Mouse (Mus musculus) cerebellum, adult 2 months (tissue): ENCODE measurements around the gene Hsd11b1. TPM values are rescaled to one million over a fixed set of nuclear protein-coding genes. Genes with fewer than 3 reads are reported as not detected.

Source experiments
- DNase-seq, 2 experiments: peaks; one replicate each; pipeline ENCODE4 v3.0.0; 2021
- H3K27ac ChIP-seq: fragments of 200-500 bp; 2 replicates; pipeline ENCODE4 v1.5.1; 2012; ENCODE audit warnings: low read length, control low read depth, inconsistent platforms; ENCODE audit not compliant: insufficient read depth
- H3K27me3 ChIP-seq: fragments of 200-500 bp; 2 replicates; pipeline ENCODE4 v1.6.1; 2012; ENCODE audit warnings: inconsistent platforms, mild to moderate bottlenecking, low read length, moderate library complexity; ENCODE audit not compliant: control insufficient read depth, insufficient read depth
- H3K4me1 ChIP-seq: fragments of 200-500 bp; 2 replicates; pipeline ENCODE4 v1.6.1; 2011; ENCODE audit warnings: low read length; ENCODE audit not compliant: control insufficient read depth, insufficient read depth
- H3K4me3 ChIP-seq: fragments of 200-500 bp; replicated peaks from 2 replicates; pipeline ENCODE3; 2011; ENCODE audit warnings: mild to moderate bottlenecking, low read depth, low read length, control low read depth; ENCODE audit not compliant: insufficient read depth
- CTCF ChIP-seq: fragments of 200-500 bp; IDR thresholded peaks from 2 replicates; pipeline ENCODE4 v1.5.1; 2011; ENCODE audit warnings: low read depth, mild to moderate bottlenecking, control low read depth, low read length, moderate library complexity, borderline replicate concordance; ENCODE audit not compliant: insufficient read depth
- POLR2A ChIP-seq: fragments of 200-500 bp; IDR thresholded peaks from 2 replicates; pipeline ENCODE4 v1.6.1; 2011; ENCODE audit warnings: low read length, control low read depth, borderline replicate concordance; ENCODE audit not compliant: insufficient read depth
- WGBS: fragments of 180-500 bp; shearing (Covaris S2); methylation state at CpG from one replicate; pipeline ENCODE4 v1.1.7; 2018; 5-methylcytosine and 5-hydroxymethylcytosine counted together
- polyA plus RNA-seq: library from polyadenylated mRNA; depleted of rRNA; stranded (reverse); fragments of >200 nt; gene quantifications from 2 replicates; pipeline ENCODE4 v1.2.3, GENCODE M21; 2012; rRNA removed

The Hsd11b1 gene
- polyA plus RNA-seq: 94.8 and 95.6 TPM in 2 replicates

- Histone ChIP-seq H3K4me3 (no peak within 1 kb of the TSS), H3K4me1 (no peaks in the 10 kb centered on the region; the same call in 1 of the 2 replicates), H3K27me3 (no peaks in the 10 kb centered on the region), H3K27ac (no peak within 1 kb of the TSS)
- WGBS: 50% methylated on average over 5 of the region's 5 CpGs
- TF ChIP-seq POLR2A: no peak
- no peak for TF ChIP-seq CTCF
- DNase-seq: no peak
Measured at GRCm38 (mm10) chr1:193263955-193264598, at the start of gene Hsd11b1. TSS of gene Hsd11b1 (minus strand) at chr1:193264075.

- peaks cover 26% of the 10 kb centered on the region for H3K4me1 ChIP-seq
- no peaks in the 10 kb centered on the region for H3K27me3 ChIP-seq
- TF ChIP-seq CTCF (no peak), POLR2A (no peak)
- no peak overlapping the region for H3K27ac ChIP-seq
- no peak for DNase-seq
- no peak overlapping the region for H3K4me3 ChIP-seq
- 75% methylated on average over 1 of the region's 1 CpGs for WGBS
Measured at GRCm38 (mm10) chr1:193311596-193311995, 47.7 kb upstream of the Hsd11b1 start.

DNA sequence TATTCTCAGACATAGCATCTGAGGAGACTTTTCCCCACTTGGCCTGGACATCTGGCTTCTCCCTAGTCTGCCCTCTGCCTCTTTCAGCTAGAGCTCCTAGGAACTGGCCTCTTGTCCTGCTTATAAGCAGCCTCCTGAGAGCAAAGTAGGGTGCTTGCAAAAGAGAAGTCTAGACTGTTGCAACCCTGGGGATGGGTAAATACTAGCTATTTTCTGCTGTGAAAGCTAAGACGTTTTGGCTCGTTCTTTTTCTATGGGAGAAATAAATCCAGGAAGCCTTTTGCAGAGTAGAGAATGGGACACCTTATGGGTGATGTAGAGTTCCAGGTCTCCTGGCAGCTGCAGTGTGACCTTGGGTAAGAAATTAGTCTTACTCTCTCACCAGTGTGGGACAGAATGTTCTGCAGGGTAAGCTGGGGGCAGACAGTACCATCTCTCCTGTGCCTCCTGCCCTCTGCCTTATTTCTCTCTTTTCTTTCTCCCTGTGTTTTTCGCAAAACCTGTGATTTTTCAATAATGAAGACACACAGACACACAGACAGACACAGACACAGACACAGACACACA, 46.7 kb upstream of the Hsd11b1 start:
- H3K27me3 ChIP-seq: no peaks in the 10 kb centered on the region
- no peak overlapping the region for H3K4me3 ChIP-seq
- 88% methylated on average over 3 of the region's 3 CpGs for WGBS
- peaks cover 26% of the 10 kb centered on the region for H3K4me1 ChIP-seq
- no peak for TF ChIP-seq POLR2A
- TF ChIP-seq CTCF: no peak
- no peak for DNase-seq
- no peak overlapping the region for H3K27ac ChIP-seq

- WGBS: 59% methylated on average over 1 of the region's 1 CpGs
- DNase-seq: no peak
- TF ChIP-seq POLR2A: no peak
- no peak for TF ChIP-seq CTCF
- no peak overlapping the region for H3K27ac ChIP-seq
- H3K4me3 ChIP-seq: no peak overlapping the region
- H3K27me3 ChIP-seq: no peaks in the 10 kb centered on the region
- H3K4me1 ChIP-seq: peaks cover 24% of the 10 kb centered on the region
Measured at GRCm38 (mm10) chr1:193309785-193310518, 46.1 kb upstream of the Hsd11b1 start.

DNA sequence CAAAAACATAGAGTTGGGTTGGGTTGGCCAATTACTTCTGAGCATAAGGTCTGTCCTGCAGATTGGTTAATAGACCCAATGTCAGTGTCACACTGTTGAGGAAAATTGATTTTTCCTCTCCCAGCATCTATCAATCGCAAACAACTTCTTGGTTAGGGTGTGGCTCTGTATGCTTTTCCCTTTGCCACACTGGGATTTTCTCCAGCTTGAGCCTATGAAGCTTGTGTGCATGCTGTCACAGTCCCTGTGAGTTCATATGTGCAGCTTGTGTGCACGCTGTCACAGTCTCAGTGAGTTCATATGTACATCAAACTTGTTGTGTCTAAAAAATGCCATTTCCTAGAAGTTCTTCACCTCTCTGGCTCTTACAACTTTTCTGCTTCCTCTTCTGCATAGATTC, 43.0 kb upstream of the Hsd11b1 start:
- TF ChIP-seq CTCF: no peak
- TF ChIP-seq POLR2A: no peak
- Histone ChIP-seq H3K4me1 (peaks cover 34% of the 10 kb centered on the region), H3K27ac (peak overlapping the region; percentile 33; the same call in 1 of the 2 replicates), H3K27me3 (no peaks in the 10 kb centered on the region), H3K4me3 (no peak overlapping the region)
- no peak for DNase-seq
- 86% methylated on average over 2 of the region's 2 CpGs for WGBS

DNA sequence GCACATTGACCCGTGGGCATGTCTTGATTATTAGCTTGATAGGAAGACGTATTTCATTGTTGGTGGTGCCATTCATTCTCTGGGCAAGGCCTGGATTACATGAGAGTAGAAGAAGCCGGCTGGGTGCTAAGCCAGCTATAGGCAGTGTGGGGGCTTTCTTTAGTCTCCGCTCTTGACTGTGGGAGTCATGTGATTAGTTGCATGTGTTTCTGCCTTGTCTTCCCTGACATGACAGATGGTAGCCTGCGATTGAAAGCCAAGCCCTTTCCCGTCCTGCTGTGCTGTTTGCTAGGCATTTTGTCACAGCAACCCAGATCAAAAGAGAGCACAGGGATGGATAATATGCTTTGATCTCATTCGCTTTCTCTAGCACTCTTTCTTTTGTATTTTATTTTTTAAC, 41.5 kb upstream of the Hsd11b1 start:
- peak overlapping the region; percentile 89 for H3K27ac ChIP-seq
- peak; percentile 77 to 89 for DNase-seq
- no peak overlapping the region for H3K4me3 ChIP-seq
- WGBS: 7% methylated on average over 7 of the region's 7 CpGs
- TF ChIP-seq POLR2A (peak; percentile 41; the same call in 1 of the 2 replicates), CTCF (no peak)
- peaks cover 42% of the 10 kb centered on the region for H3K4me1 ChIP-seq
- H3K27me3 ChIP-seq: no peaks in the 10 kb centered on the region

DNA sequence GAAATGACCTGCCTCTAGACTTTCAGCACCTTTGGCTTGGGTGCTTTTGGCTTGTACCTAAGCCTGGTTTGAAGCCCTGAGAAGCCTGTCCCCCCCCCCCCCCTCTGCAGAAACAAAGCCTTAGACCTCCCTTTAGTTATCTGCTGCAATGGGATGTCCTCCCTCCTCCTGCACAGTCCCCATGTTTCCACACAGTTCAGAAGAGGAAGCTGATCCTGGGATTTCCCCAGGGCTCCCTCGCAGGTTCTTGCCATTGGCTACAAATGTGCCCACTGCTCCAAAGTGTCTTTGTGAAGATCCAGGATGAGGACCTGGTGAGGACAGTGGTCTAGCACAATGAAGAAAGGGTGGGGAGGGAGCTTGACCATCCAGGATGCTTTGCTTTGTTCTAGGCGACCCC, 39.2 kb upstream of the Hsd11b1 start:
- Histone ChIP-seq H3K4me1 (peaks cover 51% of the 10 kb centered on the region), H3K27me3 (no peaks in the 10 kb centered on the region), H3K4me3 (no peak overlapping the region), H3K27ac (peak overlapping the region; percentile 42; the same call in 1 of the 2 replicates)
- TF ChIP-seq CTCF: no peak
- TF ChIP-seq POLR2A: no peak
- no peak for DNase-seq
- WGBS: 90% methylated on average over 2 of the region's 2 CpGs
